Mouse (Mus musculus): Measurements from ENCODE around the gene Cyfip1. TPM values are rescaled to one million over a fixed set of nuclear protein-coding genes. Genes with fewer than 3 reads are reported as not detected.

Cyfip1 gene
- polyA plus RNA-seq, 1 experiment from 2014 or later = 125 TPM

GRCm38 (mm10) chr7:55865750-55866416 is 24.3 kb downstream of the Cyfip1 start:
- no peak overlapping the region for H3K9ac ChIP-seq (replicated peaks)
- WGBS = 83% methylated on average over 8 of the region's 8 CpGs
- ATAC-seq (ENCODE audit: insufficient number of reproducible peaks, insufficient read depth, low FRiP score, low TSS enrichment, low read depth) = no peak
- H3K27me3 ChIP-seq = no peaks in the 10 kb centered on the region
- H3K4me1 ChIP-seq (replicated peaks) = peaks cover 15% of the 10 kb centered on the region
- H3K9me3 ChIP-seq = no peaks in the 10 kb centered on the region
- no peak overlapping the region for H3K4me2 ChIP-seq
- H3K27ac ChIP-seq = no peak overlapping the region
- no peaks in the 10 kb centered on the region for H3K36me3 ChIP-seq
- no peak overlapping the region for H3K4me3 ChIP-seq (replicated peaks)

DNA sequence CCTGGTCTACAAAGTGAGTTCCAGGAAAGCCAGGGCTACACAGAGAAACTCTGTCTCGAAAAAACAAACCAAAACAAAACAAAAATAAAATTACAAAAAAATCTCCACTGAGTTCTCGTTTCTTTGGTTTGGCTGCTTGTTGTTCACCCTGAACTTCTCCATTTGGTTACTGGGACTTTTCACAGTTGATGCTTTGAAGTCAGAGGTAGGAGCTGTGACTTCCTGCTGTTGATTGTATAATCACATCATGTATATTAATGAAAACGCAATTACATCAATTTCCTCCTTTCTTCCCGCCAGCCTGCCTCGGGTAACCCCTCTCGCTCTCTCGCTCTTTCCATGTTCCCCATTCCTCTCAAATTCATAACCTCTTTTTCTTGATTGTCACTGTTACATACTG is 26.7 kb downstream of the Cyfip1 start:
- no peak for ATAC-seq (ENCODE audit: insufficient number of reproducible peaks, insufficient read depth, low FRiP score, low TSS enrichment, low read depth)
- peaks cover 15% of the 10 kb centered on the region for H3K4me1 ChIP-seq (replicated peaks)
- H3K4me2 ChIP-seq = no peak overlapping the region
- no peak overlapping the region for H3K27ac ChIP-seq
- 87% methylated on average over 7 of the region's 7 CpGs for WGBS
- no peaks in the 10 kb centered on the region for H3K9me3 ChIP-seq
- peaks cover 11% of the 10 kb centered on the region for H3K36me3 ChIP-seq
- no peak overlapping the region for H3K9ac ChIP-seq (replicated peaks)
- H3K27me3 ChIP-seq = no peaks in the 10 kb centered on the region
- no peak overlapping the region for H3K4me3 ChIP-seq (replicated peaks)

DNA sequence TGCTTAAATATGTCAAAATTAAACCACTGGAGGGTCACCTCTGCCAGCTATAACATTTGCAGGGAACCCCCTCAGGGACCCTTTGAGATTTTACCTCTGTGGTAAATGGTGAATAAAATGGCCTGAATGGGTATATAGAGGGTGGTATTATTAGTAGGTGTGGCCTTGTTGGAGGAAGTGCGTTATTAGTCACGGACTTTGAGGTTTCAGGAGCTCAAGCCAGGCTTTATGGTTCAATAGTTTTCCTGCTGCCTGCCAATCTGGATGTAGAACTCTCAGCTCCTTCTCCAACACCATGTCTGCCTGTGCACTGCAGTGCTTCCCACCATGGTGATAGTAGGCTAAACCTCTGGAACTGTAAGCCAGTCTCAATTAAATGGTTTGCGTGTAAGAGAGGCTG is 27.7 kb downstream of the Cyfip1 start:
- 54% methylated on average over 3 of the region's 3 CpGs for WGBS
- no peak for ATAC-seq (ENCODE audit: insufficient number of reproducible peaks, insufficient read depth, low FRiP score, low TSS enrichment, low read depth)
- no peak overlapping the region for H3K9ac ChIP-seq (replicated peaks)
- no peak overlapping the region for H3K27ac ChIP-seq
- H3K4me2 ChIP-seq = no peak overlapping the region
- H3K4me3 ChIP-seq (replicated peaks) = no peak overlapping the region
- peaks cover 15% of the 10 kb centered on the region for H3K4me1 ChIP-seq (replicated peaks)
- peaks cover 21% of the 10 kb centered on the region for H3K36me3 ChIP-seq
- no peaks in the 10 kb centered on the region for H3K27me3 ChIP-seq
- H3K9me3 ChIP-seq = no peaks in the 10 kb centered on the region

GRCm38 (mm10) chr7:55870340-55871020 is 28.9 kb downstream of the Cyfip1 start:
- peaks cover 31% of the 10 kb centered on the region for H3K36me3 ChIP-seq
- no peak overlapping the region for H3K4me3 ChIP-seq (replicated peaks)
- no peak for ATAC-seq (ENCODE audit: insufficient number of reproducible peaks, insufficient read depth, low FRiP score, low TSS enrichment, low read depth)
- no peak overlapping the region for H3K27ac ChIP-seq
- no peak overlapping the region for H3K9ac ChIP-seq (replicated peaks)
- peaks cover 15% of the 10 kb centered on the region for H3K4me1 ChIP-seq (replicated peaks)
- H3K4me2 ChIP-seq = no peak overlapping the region
- 86% methylated on average over 6 of the region's 6 CpGs for WGBS
- no peaks in the 10 kb centered on the region for H3K9me3 ChIP-seq
- no peaks in the 10 kb centered on the region for H3K27me3 ChIP-seq

GRCm38 (mm10) chr7:55871476-55871875 is 29.9 kb downstream of the Cyfip1 start:
- no peak overlapping the region for H3K9ac ChIP-seq (replicated peaks)
- no peak for ATAC-seq (ENCODE audit: insufficient number of reproducible peaks, insufficient read depth, low FRiP score, low TSS enrichment, low read depth)
- peaks cover 41% of the 10 kb centered on the region for H3K36me3 ChIP-seq
- H3K4me3 ChIP-seq (replicated peaks) = no peak overlapping the region
- peaks cover 15% of the 10 kb centered on the region for H3K4me1 ChIP-seq (replicated peaks)
- 82% methylated on average over 5 of the region's 5 CpGs for WGBS
- H3K27ac ChIP-seq = no peak overlapping the region
- no peaks in the 10 kb centered on the region for H3K27me3 ChIP-seq
- no peaks in the 10 kb centered on the region for H3K9me3 ChIP-seq
- no peak overlapping the region for H3K4me2 ChIP-seq

DNA sequence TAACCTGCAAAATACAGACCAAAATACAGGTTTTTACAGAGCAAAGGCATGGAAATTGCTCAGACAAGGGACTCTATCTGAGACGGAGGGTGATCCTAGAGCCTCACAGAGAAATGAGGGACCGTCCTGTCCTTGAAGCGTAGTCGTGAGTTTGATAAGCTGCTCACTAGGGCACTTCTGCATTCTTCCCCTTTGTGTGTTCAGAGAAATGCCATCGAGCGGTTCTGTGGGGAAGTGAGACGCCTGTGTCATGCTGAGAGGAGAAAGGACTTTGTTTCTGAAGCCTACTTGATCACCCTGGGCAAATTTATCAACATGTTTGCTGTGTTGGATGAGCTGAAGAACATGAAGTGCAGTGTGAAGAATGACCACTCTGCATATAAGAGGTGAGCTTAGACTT is 33.2 kb downstream of the Cyfip1 start:
- H3K9me3 ChIP-seq = no peaks in the 10 kb centered on the region
- 87% methylated on average over 7 of the region's 7 CpGs for whole genome bisulfite sequencing

DNA sequence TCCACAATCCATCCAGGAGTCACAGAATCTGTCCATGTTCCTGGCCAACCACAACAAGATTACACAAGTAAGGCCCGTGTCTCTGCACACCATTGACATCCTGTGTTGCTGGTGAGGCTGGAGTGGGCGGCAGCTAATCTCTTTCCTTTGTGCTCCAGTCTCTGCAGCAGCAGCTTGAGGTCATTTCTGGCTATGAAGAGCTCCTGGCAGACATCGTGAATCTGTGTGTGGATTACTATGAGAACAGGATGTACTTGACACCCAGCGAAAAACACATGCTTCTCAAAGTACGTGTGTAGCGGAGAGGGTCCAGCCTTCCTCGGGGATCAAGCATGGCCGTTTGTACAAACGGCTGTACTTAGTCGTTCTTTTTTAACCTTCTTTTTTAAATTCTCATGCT is 36.2 kb downstream of the Cyfip1 start:
- Histone ChIP-seq H3K27me3 (no peaks in the 10 kb centered on the region), H3K9ac (replicated peaks) (no peak overlapping the region), H3K4me1 (replicated peaks) (no peaks in the 10 kb centered on the region), H3K9me3 (no peaks in the 10 kb centered on the region), H3K4me2 (no peak overlapping the region), H3K4me3 (replicated peaks) (no peak overlapping the region), H3K27ac (no peak overlapping the region), H3K36me3 (peaks cover 95% of the 10 kb centered on the region)
- ATAC-seq (ENCODE audit: insufficient number of reproducible peaks, insufficient read depth, low FRiP score, low TSS enrichment, low read depth) = no peak
- WGBS = 92% methylated on average over 10 of the region's 10 CpGs

More for the DNA sequence above, 33.2 kb downstream of the Cyfip1 start:
- no peak overlapping the region for H3K4me3 ChIP-seq (replicated peaks)
- H3K36me3 ChIP-seq = peaks cover 73% of the 10 kb centered on the region
- H3K4me1 ChIP-seq (replicated peaks) = peaks cover 4% of the 10 kb centered on the region
- ATAC-seq (ENCODE audit: insufficient number of reproducible peaks, insufficient read depth, low FRiP score, low TSS enrichment, low read depth) = no peak
- no peaks in the 10 kb centered on the region for H3K27me3 ChIP-seq
- no peak overlapping the region for H3K4me2 ChIP-seq
- H3K27ac ChIP-seq = no peak overlapping the region
- no peak overlapping the region for H3K9ac ChIP-seq (replicated peaks)

DNA sequence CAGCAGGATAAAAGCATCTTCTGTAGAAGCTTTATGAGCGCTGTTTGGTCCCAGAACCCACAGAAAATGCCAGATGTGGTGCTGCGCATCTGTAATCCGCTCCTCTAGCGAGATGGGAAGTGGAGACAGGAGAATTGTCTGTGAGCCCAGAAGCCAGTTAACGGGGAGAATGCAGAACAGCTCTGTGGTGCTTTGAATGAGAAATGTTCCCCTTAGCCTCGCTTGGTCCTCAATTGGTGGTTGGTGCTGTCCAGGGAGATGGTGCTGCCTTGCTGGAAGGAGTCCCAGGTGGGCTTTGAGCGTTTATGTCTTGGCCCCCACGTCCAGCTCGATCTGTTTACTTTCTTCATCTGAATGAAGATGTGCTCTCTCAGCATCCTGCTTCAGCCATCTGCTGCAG is 39.3 kb downstream of the Cyfip1 start:
- no peak overlapping the region for H3K4me2 ChIP-seq
- peaks cover 83% of the 10 kb centered on the region for H3K36me3 ChIP-seq
- no peak overlapping the region for H3K27ac ChIP-seq
- no peak for ATAC-seq (ENCODE audit: insufficient number of reproducible peaks, insufficient read depth, low FRiP score, low TSS enrichment, low read depth)
- no peaks in the 10 kb centered on the region for H3K9me3 ChIP-seq
- no peak overlapping the region for H3K9ac ChIP-seq (replicated peaks)
- WGBS = 86% methylated on average over 9 of the region's 9 CpGs
- no peak overlapping the region for H3K4me3 ChIP-seq (replicated peaks)
- H3K4me1 ChIP-seq (replicated peaks) = no peaks in the 10 kb centered on the region
- H3K27me3 ChIP-seq = no peaks in the 10 kb centered on the region

DNA sequence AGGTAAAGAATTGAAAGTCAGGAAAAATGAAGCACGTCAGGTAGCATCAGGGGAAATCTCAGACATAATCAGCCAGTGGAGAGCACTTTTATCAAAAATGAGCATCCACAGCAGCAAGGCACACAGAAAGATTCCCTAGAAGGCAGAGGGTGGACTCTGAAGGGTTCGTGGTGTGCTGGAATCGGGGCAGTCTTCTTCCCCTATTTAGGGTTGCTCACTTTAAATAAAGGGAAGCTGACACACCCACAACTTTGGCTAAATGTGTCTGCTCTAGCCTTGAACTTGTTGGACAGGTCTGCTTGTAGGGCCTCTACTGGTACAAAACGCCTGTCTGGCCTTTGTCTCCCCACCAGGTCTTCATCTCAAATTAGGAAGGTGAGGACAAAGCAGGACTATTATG is 47.1 kb downstream of the Cyfip1 start:
- H3K9ac ChIP-seq (replicated peaks) = no peak overlapping the region
- WGBS = 91% methylated on average over 4 of the region's 4 CpGs
- H3K27me3 ChIP-seq = no peaks in the 10 kb centered on the region
- H3K36me3 ChIP-seq = peaks cover 70% of the 10 kb centered on the region
- H3K4me3 ChIP-seq (replicated peaks) = no peak overlapping the region
- H3K4me1 ChIP-seq (replicated peaks) = 0 out of 2 replicates have a peak, but pooled peaks cover 3% of the 10 kb centered on the region
- H3K27ac ChIP-seq = no peak overlapping the region
- ATAC-seq (ENCODE audit: insufficient number of reproducible peaks, insufficient read depth, low FRiP score, low TSS enrichment, low read depth) = no peak
- no peak overlapping the region for H3K4me2 ChIP-seq
- H3K9me3 ChIP-seq = no peaks in the 10 kb centered on the region

DNA sequence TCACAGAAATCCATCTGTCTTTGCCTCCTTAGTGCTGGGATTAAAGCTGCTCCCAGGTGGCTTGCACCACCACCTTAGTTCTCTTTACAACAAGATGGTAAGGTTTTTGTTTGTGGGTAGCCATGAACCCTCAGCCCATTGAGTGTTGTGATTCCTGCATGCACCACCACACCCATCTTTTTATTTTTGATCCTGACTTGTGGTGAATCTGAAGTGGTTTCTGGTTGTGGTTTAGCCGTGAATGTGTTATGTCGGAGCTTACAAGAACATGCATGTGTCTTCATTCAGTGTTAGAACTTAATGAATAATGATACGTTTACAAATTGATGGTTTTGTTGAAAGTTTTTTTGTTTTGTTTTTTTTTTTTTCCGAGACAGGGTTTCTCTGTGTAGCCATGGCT is 48.5 kb downstream of the Cyfip1 start:
- Histone ChIP-seq H3K9me3 (no peaks in the 10 kb centered on the region), H3K4me1 (replicated peaks) (0 out of 2 replicates have a peak, but pooled peaks cover 3% of the 10 kb centered on the region), H3K9ac (replicated peaks) (no peak overlapping the region), H3K36me3 (peaks cover 77% of the 10 kb centered on the region), H3K27ac (no peak overlapping the region), H3K4me3 (replicated peaks) (no peak overlapping the region), H3K4me2 (no peak overlapping the region), H3K27me3 (no peaks in the 10 kb centered on the region)
- no peak for ATAC-seq (ENCODE audit: insufficient number of reproducible peaks, insufficient read depth, low FRiP score, low TSS enrichment, low read depth)
- WGBS = 87% methylated on average over 4 of the region's 4 CpGs

- H3K9ac ChIP-seq (replicated peaks) = no peak overlapping the region
- no peak overlapping the region for H3K4me3 ChIP-seq (replicated peaks)
- peaks cover 74% of the 10 kb centered on the region for H3K36me3 ChIP-seq
These were observed 49.2 kb downstream of the Cyfip1 start for GRCm38 (mm10) chr7:55890731-55891130.

More at GRCm38 (mm10) chr7:55890731-55891130, 49.2 kb downstream of the Cyfip1 start:
- ATAC-seq (ENCODE audit: insufficient number of reproducible peaks, insufficient read depth, low FRiP score, low TSS enrichment, low read depth) = no peak; the same call in 1 of the 2 replicates
- H3K4me1 ChIP-seq (replicated peaks) = 0 out of 2 replicates have a peak, but pooled peaks cover 3% of the 10 kb centered on the region
- H3K27ac ChIP-seq = no peak overlapping the region
- no peaks in the 10 kb centered on the region for H3K27me3 ChIP-seq
- no peak overlapping the region for H3K4me2 ChIP-seq
- no peaks in the 10 kb centered on the region for H3K9me3 ChIP-seq
